Mouse (Mus musculus): ENCODE measurements around the gene Mup16. TPM values are rescaled to one million over a fixed set of nuclear protein-coding genes. Genes with fewer than 3 reads are reported as not detected.

Mup16 gene
- not detected for polyA plus RNA-seq (2017; shearing (Covaris generic))

GRCm38 (mm10) chr4:61519431-61519830 lies at the start of gene Mup16:
Gene Mup16 (minus strand): TSS chr4:61519531.

Other genes with a start within 250 kb of the Mup16 start
- 1 to 10 TPM in 1 of 2 experiments, not detected in 1; 1.1 TPM for gene Mup14, start 215.5 kb downstream of the Mup16 start, polyA plus RNA-seq (2017; shearing (Covaris generic))
- not detected for gene Mup15, start 79.8 kb downstream of the Mup16 start, polyA plus RNA-seq (2017; shearing (Covaris generic))
- gene Mup17, start 76.3 kb upstream of the Mup16 start, polyA plus RNA-seq (2017; shearing (Covaris generic)) = not detected
- gene Mup18, start 154.6 kb upstream of the Mup16 start, polyA plus RNA-seq (2017; shearing (Covaris generic)) = not detected